Mouse (Mus musculus): Measurements from ENCODE around the gene Trip10. TPM values are rescaled to one million over a fixed set of nuclear protein-coding genes. Genes with fewer than 3 reads are reported as not detected.

Trip10 gene
- polyA plus RNA-seq, 1 experiment from 2014 or later, result 25.5 TPM

GRCm38 (mm10) chr17:57245311-57245929, 3.8 kb upstream of the Trip10 start:
- ATAC-seq (replicated peaks; ENCODE audit: low FRiP score) (no peak), DNase-seq (ENCODE audit: low spot score) (no peak)
- no peak overlapping the region for H3K27ac ChIP-seq (ENCODE audit: low read depth, low read length)
- H3K4me2 ChIP-seq, result no peak overlapping the region
- H3K9me3 ChIP-seq (ENCODE audit: control insufficient read depth, low read length), result no peaks in the 10 kb centered on the region
- H3K4me1 ChIP-seq (replicated peaks; ENCODE audit: control insufficient read depth, insufficient read depth, low read length), result peaks cover 12% of the 10 kb centered on the region
- no peak overlapping the region for H3K4me3 ChIP-seq (ENCODE audit: low read depth, low read length)
- no peak overlapping the region for H3K9ac ChIP-seq (ENCODE audit: low read depth, low read length)
- 87% methylated on average over 10 of the region's 10 CpGs for WGBS
- H3K27me3 ChIP-seq (replicated peaks; ENCODE audit: control insufficient read depth, insufficient read depth, low read length), result no peaks in the 10 kb centered on the region
- peaks cover 13% of the 10 kb centered on the region for H3K36me3 ChIP-seq (ENCODE audit: control insufficient read depth, insufficient read depth, low read length)

GRCm38 (mm10) chr17:57246663-57247392, 2.4 kb upstream of the Trip10 start:
- H3K27ac ChIP-seq (ENCODE audit: low read depth, low read length), result peak overlapping the region; percentile 75
- peaks cover 10% of the 10 kb centered on the region for H3K36me3 ChIP-seq (ENCODE audit: control insufficient read depth, insufficient read depth, low read length)
- no peak for ATAC-seq (replicated peaks; ENCODE audit: low FRiP score)
- peak overlapping the region; percentile 70 for H3K9ac ChIP-seq (ENCODE audit: low read depth, low read length)
- H3K9me3 ChIP-seq (ENCODE audit: control insufficient read depth, low read length), result no peaks in the 10 kb centered on the region
- peak overlapping the region; percentile 91 for H3K4me2 ChIP-seq
- no peak for DNase-seq (ENCODE audit: low spot score)
- peak overlapping the region; percentile 69 for H3K4me3 ChIP-seq (ENCODE audit: low read depth, low read length)
- peaks cover 18% of the 10 kb centered on the region for H3K4me1 ChIP-seq (replicated peaks; ENCODE audit: control insufficient read depth, insufficient read depth, low read length)
- WGBS, result 3% methylated on average over 18 of the region's 18 CpGs
- H3K27me3 ChIP-seq (replicated peaks; ENCODE audit: control insufficient read depth, insufficient read depth, low read length), result no peaks in the 10 kb centered on the region

- peak overlapping the region; percentile 69 for H3K4me3 ChIP-seq (ENCODE audit: low read depth, low read length)
- peak overlapping the region; percentile 97 for H3K4me2 ChIP-seq
- under 1% methylated on average over 46 of the region's 46 CpGs for WGBS
- ATAC-seq (replicated peaks; ENCODE audit: low FRiP score) (peak; percentile 86), DNase-seq (ENCODE audit: low spot score) (peak; percentile 89)
- no peaks in the 10 kb centered on the region for H3K27me3 ChIP-seq (replicated peaks; ENCODE audit: control insufficient read depth, insufficient read depth, low read length)
- H3K27ac ChIP-seq (ENCODE audit: low read depth, low read length), result peak overlapping the region; percentile 79
- peaks cover 18% of the 10 kb centered on the region for H3K4me1 ChIP-seq (replicated peaks; ENCODE audit: control insufficient read depth, insufficient read depth, low read length)
- H3K9ac ChIP-seq (ENCODE audit: low read depth, low read length), result peak overlapping the region; percentile 70
- H3K36me3 ChIP-seq (ENCODE audit: control insufficient read depth, insufficient read depth, low read length), result peaks cover 7% of the 10 kb centered on the region
- H3K9me3 ChIP-seq (ENCODE audit: control insufficient read depth, low read length), result no peaks in the 10 kb centered on the region
These were observed 1.7 kb upstream of the Trip10 start for GRCm38 (mm10) chr17:57247393-57248200.

- H3K4me2 ChIP-seq, result peak within 1 kb of the TSS; percentile 97
- peak; percentile 79 for DNase-seq (ENCODE audit: low spot score)
- peak within 1 kb of the TSS; percentile 79 for H3K27ac ChIP-seq (ENCODE audit: low read depth, low read length)
- no peaks in the 10 kb centered on the region for H3K27me3 ChIP-seq (replicated peaks; ENCODE audit: control insufficient read depth, insufficient read depth, low read length)
- H3K4me1 ChIP-seq (replicated peaks; ENCODE audit: control insufficient read depth, insufficient read depth, low read length), result peaks cover 18% of the 10 kb centered on the region
- peak within 1 kb of the TSS; percentile 70 for H3K9ac ChIP-seq (ENCODE audit: low read depth, low read length)
- no peaks in the 10 kb centered on the region for H3K9me3 ChIP-seq (ENCODE audit: control insufficient read depth, low read length)
- H3K4me3 ChIP-seq (ENCODE audit: low read depth, low read length), result peak within 1 kb of the TSS; percentile 69
- WGBS, result under 1% methylated on average over 12 of the region's 12 CpGs
- ATAC-seq (replicated peaks; ENCODE audit: low FRiP score), result peak; percentile 60
- H3K36me3 ChIP-seq (ENCODE audit: control insufficient read depth, insufficient read depth, low read length), result peaks cover 5% of the 10 kb centered on the region; the same call in 1 of the 2 replicates
These were observed 1.0 kb upstream of the Trip10 start, which contains the start of gene Gpr108 for GRCm38 (mm10) chr17:57248201-57248699. Gene Gpr108 (minus strand): TSS chr17:57248446.

GRCm38 (mm10) chr17:57248771-57249170, 484 bp upstream of the Trip10 start:
- H3K4me1 ChIP-seq (replicated peaks; ENCODE audit: control insufficient read depth, insufficient read depth, low read length), result peaks cover 18% of the 10 kb centered on the region
- peak overlapping the region; percentile 69 for H3K4me3 ChIP-seq (ENCODE audit: low read depth, low read length)
- no peaks in the 10 kb centered on the region for H3K27me3 ChIP-seq (replicated peaks; ENCODE audit: control insufficient read depth, insufficient read depth, low read length)
- WGBS, result 10% methylated on average over 13 of the region's 13 CpGs
- peak overlapping the region; percentile 97 for H3K4me2 ChIP-seq
- no peaks in the 10 kb centered on the region for H3K9me3 ChIP-seq (ENCODE audit: control insufficient read depth, low read length)
- peak overlapping the region; percentile 79 for H3K27ac ChIP-seq (ENCODE audit: low read depth, low read length)
- no peak for DNase-seq (ENCODE audit: low spot score)
- no peak for ATAC-seq (replicated peaks; ENCODE audit: low FRiP score)
- peaks cover 5% of the 10 kb centered on the region; the same call in 1 of the 2 replicates for H3K36me3 ChIP-seq (ENCODE audit: control insufficient read depth, insufficient read depth, low read length)
- H3K9ac ChIP-seq (ENCODE audit: low read depth, low read length), result peak overlapping the region; percentile 60

GRCm38 (mm10) chr17:57250461-57251160, 1.4 kb downstream of the Trip10 start:
- WGBS, result 7% methylated on average over 33 of the region's 33 CpGs
- Histone ChIP-seq H3K27ac (ENCODE audit: low read depth, low read length) (no peak overlapping the region), H3K9me3 (ENCODE audit: control insufficient read depth, low read length) (no peaks in the 10 kb centered on the region), H3K4me2 (peak overlapping the region; percentile 97), H3K27me3 (replicated peaks; ENCODE audit: control insufficient read depth, insufficient read depth, low read length) (no peaks in the 10 kb centered on the region), H3K36me3 (ENCODE audit: control insufficient read depth, insufficient read depth, low read length) (peaks cover 13% of the 10 kb centered on the region), H3K4me3 (ENCODE audit: low read depth, low read length) (peak overlapping the region; percentile 69), H3K4me1 (replicated peaks; ENCODE audit: control insufficient read depth, insufficient read depth, low read length) (peaks cover 18% of the 10 kb centered on the region), H3K9ac (ENCODE audit: low read depth, low read length) (peak overlapping the region; percentile 67)
- ATAC-seq (replicated peaks; ENCODE audit: low FRiP score), result no peak
- peak; percentile 54 for DNase-seq (ENCODE audit: low spot score)

- H3K9me3 ChIP-seq (ENCODE audit: control insufficient read depth, low read length), result no peaks in the 10 kb centered on the region
- no peak overlapping the region for H3K27ac ChIP-seq (ENCODE audit: low read depth, low read length)
- no peaks in the 10 kb centered on the region for H3K27me3 ChIP-seq (replicated peaks; ENCODE audit: control insufficient read depth, insufficient read depth, low read length)
- WGBS, result 92% methylated on average over 3 of the region's 3 CpGs
- peaks cover 17% of the 10 kb centered on the region for H3K4me1 ChIP-seq (replicated peaks; ENCODE audit: control insufficient read depth, insufficient read depth, low read length)
- peak overlapping the region; percentile 97 for H3K4me2 ChIP-seq
- H3K4me3 ChIP-seq (ENCODE audit: low read depth, low read length), result peak overlapping the region; percentile 69
- H3K9ac ChIP-seq (ENCODE audit: low read depth, low read length), result no peak overlapping the region
- DNase-seq (ENCODE audit: low spot score) (no peak), ATAC-seq (replicated peaks; ENCODE audit: low FRiP score) (no peak)
- H3K36me3 ChIP-seq (ENCODE audit: control insufficient read depth, insufficient read depth, low read length), result peaks cover 13% of the 10 kb centered on the region
These were observed 2.2 kb downstream of the Trip10 start for GRCm38 (mm10) chr17:57251431-57251830.

- H3K4me3 ChIP-seq (ENCODE audit: low read depth, low read length), result no peak overlapping the region
- H3K4me1 ChIP-seq (replicated peaks; ENCODE audit: control insufficient read depth, insufficient read depth, low read length), result peaks cover 14% of the 10 kb centered on the region; the same call in 1 of the 2 replicates
- no peaks in the 10 kb centered on the region for H3K27me3 ChIP-seq (replicated peaks; ENCODE audit: control insufficient read depth, insufficient read depth, low read length)
- H3K36me3 ChIP-seq (ENCODE audit: control insufficient read depth, insufficient read depth, low read length), result peaks cover 15% of the 10 kb centered on the region
- H3K27ac ChIP-seq (ENCODE audit: low read depth, low read length), result no peak overlapping the region
- H3K4me2 ChIP-seq, result no peak overlapping the region
- H3K9ac ChIP-seq (ENCODE audit: low read depth, low read length), result no peak overlapping the region
- DNase-seq (ENCODE audit: low spot score), result no peak
- no peaks in the 10 kb centered on the region for H3K9me3 ChIP-seq (ENCODE audit: control insufficient read depth, low read length)
- no peak for ATAC-seq (replicated peaks; ENCODE audit: low FRiP score)
- 73% methylated on average over 6 of the region's 6 CpGs for WGBS
These were observed 4.1 kb downstream of the Trip10 start for GRCm38 (mm10) chr17:57253306-57253705.

Measured in liver, embryonic 11.5 days (tissue).